Mouse (Mus musculus) erythroblast, adult 5-6 weeks (primary cell): ENCODE results near the gene Grb2. TPM values are rescaled to one million over a fixed set of nuclear protein-coding genes. Genes with fewer than 3 reads are reported as not detected.
"Not testable (repeated sequence)": the region's sequence is repeated elsewhere in the genome, so short reads cannot be mapped to it uniquely, and the experiment has no call there.

Experiments used
- ATAC-seq: replicated peaks from 2 replicates; pipeline ENCODE4 v1.8.0; 2016; ENCODE audit warnings: moderate number of reproducible peaks, mild to moderate bottlenecking, moderate TSS enrichment, inconsistent platforms; ENCODE audit not compliant: poor library complexity, low FRiP score, severe bottlenecking
- total RNA-seq, 2 experiments: library from RNA; stranded (forward) in 1 of 2; stranded (reverse) in 1 of 2; fragments of 150-400 nt in 1 of 2; fragments of 200-764, 138-1000 nt in 1 of 2; gene quantifications; 2 replicates each; pipeline versions ENCODE4 v1.2.3 to v1.2.4; 2015 to 2017; ENCODE audit warnings: low replicate concordance in 2 of 2

Grb2 gene
- total RNA-seq, 2 experiments from 2014 or later, result 21.9 to 34.4 TPM

GRCm38 (mm10) chr11:115658521-115658920 is 49.9 kb downstream of the Grb2 start:
- ATAC-seq, result no peak

GRCm38 (mm10) chr11:115654128-115654527 is 54.3 kb downstream of the Grb2 start:
- no peak for ATAC-seq

GRCm38 (mm10) chr11:115653194-115653593 is 55.2 kb downstream of the Grb2 start:
- no peak for ATAC-seq

- ATAC-seq, result no peak
Measured at GRCm38 (mm10) chr11:115651680-115652079, 56.7 kb downstream of the Grb2 start.

- ATAC-seq, result no peak
Measured at GRCm38 (mm10) chr11:115649706-115650105, 58.7 kb downstream of the Grb2 start.

- peak; percentile 62; the same call in 1 of the 2 replicates for ATAC-seq
Measured at GRCm38 (mm10) chr11:115647459-115647858, 60.9 kb downstream of the Grb2 start.

- ATAC-seq, result no peak
Measured at GRCm38 (mm10) chr11:115646439-115646838, 62.0 kb downstream of the Grb2 start.

- ATAC-seq, result not testable (repeated sequence)
Measured at GRCm38 (mm10) chr11:115645498-115645897, 62.9 kb downstream of the Grb2 start.

GRCm38 (mm10) chr11:115644308-115644707 is 64.1 kb downstream of the Grb2 start:
- no peak for ATAC-seq

- no peak for ATAC-seq
Measured at GRCm38 (mm10) chr11:115643265-115643664, 65.1 kb downstream of the Grb2 start.

GRCm38 (mm10) chr11:115642705-115643104 is 65.7 kb downstream of the Grb2 start:
- no peak for ATAC-seq

- 0 out of 2 replicates have a peak, but pooled peaks have one; percentile 17 for ATAC-seq
Measured at GRCm38 (mm10) chr11:115641664-115642036, 66.7 kb downstream of the Grb2 start.

- 0 out of 2 replicates have a peak, but pooled peaks have one; percentile 23 for ATAC-seq
Measured at GRCm38 (mm10) chr11:115640978-115641663, 67.3 kb downstream of the Grb2 start.

- no peak for ATAC-seq
Measured at GRCm38 (mm10) chr11:115640311-115640828, 68.0 kb downstream of the Grb2 start.

- ATAC-seq, result no peak
Measured at GRCm38 (mm10) chr11:115639540-115639939, 68.9 kb downstream of the Grb2 start.

- no peak for ATAC-seq
Measured at GRCm38 (mm10) chr11:115638498-115639409, 69.6 kb downstream of the Grb2 start.

GRCm38 (mm10) chr11:115636960-115637359 is 71.4 kb downstream of the Grb2 start:
- no peak for ATAC-seq

GRCm38 (mm10) chr11:115635484-115635883 is 72.9 kb downstream of the Grb2 start:
- ATAC-seq, result no peak

- no peak for ATAC-seq
Measured at GRCm38 (mm10) chr11:115635041-115635440, 73.4 kb downstream of the Grb2 start.

- no peak for ATAC-seq
Measured at GRCm38 (mm10) chr11:115634109-115634508, 74.3 kb downstream of the Grb2 start.

GRCm38 (mm10) chr11:115632862-115633261 is 75.5 kb downstream of the Grb2 start:
- ATAC-seq, result no peak
